Mouse (Mus musculus): ENCODE data around the gene Dcbld1.
"Not testable (repeated sequence)": the region's sequence is repeated elsewhere in the genome, so short reads cannot be mapped to it uniquely, and the experiment has no call there.

- not testable (repeated sequence) for TF ChIP-seq GATA1, TAL1 (IDR thresholded peaks at IDR 0.05; ENCODE audit: low read length)
Observed at GRCm38 (mm10) chr10:52292391-52292790, 59.0 kb downstream of the Dcbld1 start.
